Mouse (Mus musculus) CH12.LX (cell line): ENCODE data around the gene Myt1l. TPM values are rescaled to one million over a fixed set of nuclear protein-coding genes. Genes with fewer than 3 reads are reported as not detected.

Source experiments
- DNase-seq: peaks from one replicate; pipeline ENCODE4 v3.0.0-alpha.2; 2013; ENCODE audit errors: extremely low read depth
- H3K27ac ChIP-seq: 2 replicates; pipeline ENCODE4 v1.5.1; 2012; ENCODE audit warnings: low read depth, mild to moderate bottlenecking, control low read depth, moderate library complexity; ENCODE audit not compliant: insufficient read depth
- H3K27me3 ChIP-seq: replicated peaks from 2 replicates; pipeline ENCODE3; 2012; ENCODE audit warnings: inconsistent platforms
- H3K36me3 ChIP-seq, 2 experiments: replicated peaks in 1 of 2; 2 replicates each; pipeline versions ENCODE3 to v1.6.1; 2012; ENCODE audit warnings: inconsistent platforms in 1 of 2, low read length in 1 of 2, mild to moderate bottlenecking in 1 of 2, mixed read lengths in 1 of 2, moderate library complexity in 1 of 2; ENCODE audit not compliant: control insufficient read depth in 1 of 2, insufficient read depth in 1 of 2
- H3K4me1 ChIP-seq, 2 experiments: 2 replicates each; pipeline ENCODE4 v1.6.1; 2012; ENCODE audit warnings: inconsistent platforms in 1 of 2, moderate library complexity in 1 of 2; ENCODE audit not compliant: insufficient read depth in 2 of 2, control insufficient read depth in 1 of 2
- H3K4me2 ChIP-seq: 2 replicates; pipeline ENCODE4 v1.6.1; 2012; ENCODE audit warnings: low read depth, mild to moderate bottlenecking, control low read depth; ENCODE audit not compliant: poor library complexity, insufficient read depth, severe bottlenecking
- H3K4me3 ChIP-seq, 3 experiments: fragments of 150-350 bp in 1 of 3; sonication (generic) in 1 of 3; replicated peaks in 1 of 3; 2 replicates each; pipeline versions ENCODE3 to v1.5.1; 2011 to 2012; ENCODE audit warnings: low read depth in 2 of 3, low read length in 2 of 3, mild to moderate bottlenecking in 2 of 3, moderate library complexity in 2 of 3, control low read depth in 1 of 3, improper control_type of control experiment in 1 of 3, inconsistent platforms in 1 of 3, mixed read lengths in 1 of 3; ENCODE audit not compliant: poor library complexity in 1 of 3
- H3K79me2 ChIP-seq: replicated peaks from 2 replicates; pipeline ENCODE4 v1.6.1; 2012; ENCODE audit warnings: mild to moderate bottlenecking, moderate library complexity; ENCODE audit not compliant: control insufficient read depth, poor library complexity, insufficient read depth, severe bottlenecking; ENCODE audit errors: extremely low read depth
- H3K9ac ChIP-seq: 2 replicates; pipeline ENCODE4 v1.6.1; 2012; ENCODE audit warnings: low read depth, mild to moderate bottlenecking, control low read depth, moderate library complexity; ENCODE audit not compliant: insufficient read depth
- H3K9me3 ChIP-seq: replicated peaks from 2 replicates; pipeline ENCODE3; 2012; ENCODE audit warnings: low read length, inconsistent platforms, mixed read lengths
- CHD1 ChIP-seq: IDR thresholded peaks from 2 replicates; pipeline ENCODE4 v1.6.1; 2012; ENCODE audit warnings: low read depth, low read length, improper control_type of control experiment, inconsistent platforms
- ELF1 ChIP-seq: IDR thresholded peaks from 2 replicates; pipeline ENCODE4 v1.6.1; 2014; ENCODE audit warnings: low read depth, mild to moderate bottlenecking, inconsistent platforms, low read length, improper control_type of control experiment
- EP300 ChIP-seq: IDR thresholded peaks from 2 replicates; pipeline ENCODE4 v1.6.1; 2011; ENCODE audit warnings: low read length, improper control_type of control experiment
- GABPA ChIP-seq: IDR thresholded peaks from 2 replicates; pipeline ENCODE4 v1.6.1; 2012; ENCODE audit warnings: low read depth, low read length, improper control_type of control experiment, inconsistent platforms; ENCODE audit not compliant: insufficient replicate concordance
- IRF4 ChIP-seq: IDR thresholded peaks from 2 replicates; pipeline ENCODE4 v1.6.1; 2014; ENCODE audit warnings: low read depth, mild to moderate bottlenecking, inconsistent platforms, low read length, improper control_type of control experiment
- JUND ChIP-seq: conservative IDR thresholded peaks from 2 replicates; pipeline ENCODE4 v1.6.1; 2011; ENCODE audit warnings: low read depth, low read length, improper control_type of control experiment
- KAT2A ChIP-seq: IDR thresholded peaks from 2 replicates; pipeline ENCODE4 v1.6.1; 2012; ENCODE audit warnings: low read length, improper control_type of control experiment, inconsistent platforms; ENCODE audit not compliant: insufficient replicate concordance
- MAX ChIP-seq: IDR thresholded peaks from 2 replicates; pipeline ENCODE4 v1.6.1; 2011; ENCODE audit warnings: low read length, improper control_type of control experiment
- PAX5 ChIP-seq: IDR thresholded peaks from 2 replicates; pipeline ENCODE4 v1.6.1; 2012; ENCODE audit warnings: low read length, inconsistent platforms, mixed read lengths
- POLR2AphosphoS2 ChIP-seq: IDR thresholded peaks from 2 replicates; pipeline ENCODE4 v1.6.1; 2011; ENCODE audit warnings: low read depth, low read length, improper control_type of control experiment
- RCOR1 ChIP-seq: conservative IDR thresholded peaks from 2 replicates; pipeline ENCODE4 v1.6.1; 2012; ENCODE audit warnings: low read depth, mild to moderate bottlenecking, inconsistent platforms, low read length, improper control_type of control experiment
- ZNF384 ChIP-seq: IDR thresholded peaks from 2 replicates; pipeline ENCODE4 v1.6.1; 2012; ENCODE audit warnings: low read depth, low read length, improper control_type of control experiment, inconsistent platforms
- dilution Hi-C: fragments of 300-500 bp; cut with MboI; formaldehyde crosslinking; loops from 2 replicates; pipeline ENCODE4 v1.14.3; 2020; ENCODE audit warnings: low sequenced_read_pairs; ENCODE audit not compliant: extremely low pct_unique_long_range_greater_than_20kb, extremely low pct_ligation_motif_present
- in situ Hi-C: fragments of 300-500 bp; cut with MboI; formaldehyde crosslinking; loops from 3 replicates; pipeline ENCODE4 v1.14.3; 2019; ENCODE audit warnings: low sequenced_read_pairs, low pct_ligation_motif_present, low pct_unique_long_range_greater_than_20kb, mixed read lengths
- polyA plus RNA-seq: library from polyadenylated mRNA; unstranded; fragments of >175 nt; gene quantifications from 2 replicates; pipeline ENCODE4 v1.2.1, GENCODE M21; 2012; ENCODE audit warnings: low read depth; ENCODE audit not compliant: insufficient read length
- total RNA-seq, 2 experiments: library from RNA; depleted of rRNA; stranded (reverse); fragments of 300-350 nt in 1 of 2; fragments of >200 nt in 1 of 2; gene quantifications; 2 replicates each; pipeline ENCODE4 v1.2.3; 2012 to 2014

Myt1l gene
- total and polyA plus RNA-seq, 3 experiments, result 0.31 to 1.1 TPM; not detected in 1

DNA sequence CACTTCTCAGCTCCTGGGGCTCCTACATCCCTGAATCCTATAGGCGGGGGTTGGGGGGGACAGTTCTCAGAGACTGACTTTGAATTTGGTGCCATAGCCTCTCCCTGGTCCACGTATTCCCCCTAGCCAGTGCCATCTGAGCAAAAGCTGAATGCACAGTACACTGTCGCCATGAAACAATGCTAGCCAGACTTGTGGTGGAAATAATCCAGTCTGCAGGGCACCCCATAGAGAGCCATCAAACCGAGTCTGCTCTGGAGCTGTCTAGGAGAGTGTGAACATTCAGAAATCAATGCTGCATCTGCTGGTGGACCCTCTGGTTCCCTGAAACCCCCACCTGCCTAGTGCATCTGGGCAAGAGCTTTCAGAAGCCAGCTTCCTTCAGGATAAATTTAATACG is 9.7 kb downstream of the Myt1l start:
- in situ Hi-C loops, result no loop called here

DNA sequence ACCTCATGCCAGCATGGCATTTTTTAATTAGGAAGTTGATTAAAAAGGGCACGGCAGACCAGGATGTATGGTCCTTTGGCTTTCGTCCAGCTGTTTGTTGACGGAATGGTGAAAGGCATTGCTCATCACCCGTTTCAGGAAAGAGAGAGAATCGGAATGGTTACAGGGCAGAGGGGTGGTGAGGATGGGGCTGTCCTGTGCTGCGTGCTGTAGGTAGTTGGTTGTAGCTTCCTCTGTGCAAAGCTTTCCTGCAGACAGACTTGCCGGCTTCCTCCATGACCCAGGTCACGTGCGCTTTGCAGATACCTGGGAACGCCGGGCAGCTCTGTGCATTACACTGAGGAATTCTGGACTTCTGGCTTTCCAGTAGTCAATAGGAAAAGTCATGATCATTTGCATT is 10.3 kb downstream of the Myt1l start:
- dilution Hi-C loops, result no loop called here

More for the DNA sequence above, 9.7 kb downstream of the Myt1l start:
- Histone ChIP-seq H3K9ac (no peak overlapping the region), H3K4me3 (no peak overlapping the region)
- TF ChIP-seq PAX5, result no peak
- TF ChIP-seq KAT2A, result no peak
- TF ChIP-seq EP300, result no peak
- TF ChIP-seq ELF1, result no peak
- no peak for TF ChIP-seq JUND
- no peak for TF ChIP-seq CHD1
- TF ChIP-seq IRF4, result no peak
- TF ChIP-seq ZNF384, result no peak
- TF ChIP-seq POLR2AphosphoS2, result no peak
- TF ChIP-seq, all 38 proteins: peak for 0
- Histone ChIP-seq H3K4me2 (no peak overlapping the region), H3K4me1 (peaks cover 0 to 3% of the 10 kb centered on the region in 2 experiments; a peak in 1 of 4 replicates), H3K27ac (no peak overlapping the region), H3K36me3 (no peaks in the 10 kb centered on the region), H3K9me3 (no peaks in the 10 kb centered on the region), H3K79me2 (no peaks in the 10 kb centered on the region), H3K27me3 (no peaks in the 10 kb centered on the region)
- dilution Hi-C loops, result no loop called here
- DNase-seq, result no peak

GRCm38 (mm10) chr12:29539106-29539505 is 10.9 kb downstream of the Myt1l start:
- H3K36me3 ChIP-seq, result no peaks in the 10 kb centered on the region
- H3K9ac ChIP-seq, result no peak overlapping the region
- dilution Hi-C loops (no loop called here), in situ Hi-C loops (no loop called here)
- peaks cover 0 to 3% of the 10 kb centered on the region in 2 experiments; a peak in 1 of 4 replicates for H3K4me1 ChIP-seq
- no peak overlapping the region for H3K4me3 ChIP-seq
- TF ChIP-seq KAT2A (no peak), POLR2AphosphoS2 (no peak), CHD1 (no peak), ELF1 (no peak), GABPA (no peak)
- no peaks in the 10 kb centered on the region for H3K27me3 ChIP-seq
- H3K9me3 ChIP-seq, result no peaks in the 10 kb centered on the region
- no peaks in the 10 kb centered on the region for H3K79me2 ChIP-seq
- H3K27ac ChIP-seq, result no peak overlapping the region
- DNase-seq, result no peak
- H3K4me2 ChIP-seq, result no peak overlapping the region

More for the DNA sequence above, 10.3 kb downstream of the Myt1l start:
- no peaks in the 10 kb centered on the region for H3K79me2 ChIP-seq
- DNase-seq, result no peak
- H3K36me3 ChIP-seq, result no peaks in the 10 kb centered on the region
- no peaks in the 10 kb centered on the region for H3K9me3 ChIP-seq
- no peak overlapping the region for H3K4me3 ChIP-seq
- no peaks in the 10 kb centered on the region for H3K27me3 ChIP-seq
- TF ChIP-seq RCOR1, result no peak
- TF ChIP-seq MAX, result no peak
- TF ChIP-seq EP300, result no peak
- H3K4me2 ChIP-seq, result no peak overlapping the region
- no peak overlapping the region for H3K27ac ChIP-seq
- H3K4me1 ChIP-seq, result peaks cover 0 to 3% of the 10 kb centered on the region in 2 experiments; a peak in 1 of 4 replicates
- in situ Hi-C loops, result no loop called here
- H3K9ac ChIP-seq, result no peak overlapping the region
